Mouse (Mus musculus) cerebellum, adult 11 months (tissue): ENCODE results near the gene Uck1.
"Not testable (repeated sequence)": the region's sequence is repeated elsewhere in the genome, so short reads cannot be mapped to it uniquely, and the experiment has no call there.

Experiments used
- DNase-seq: peaks from one replicate; pipeline ENCODE4 v3.0.0; 2022

Uck1 gene

GRCm38 (mm10) chr2:32259657-32260417, at the start of gene Uck1:
Gene Uck1 (minus strand): TSS chr2:32260159.
- peak; percentile 90 for DNase-seq

- no peak for DNase-seq
These were observed 49.1 kb upstream of the Uck1 start for GRCm38 (mm10) chr2:32308870-32309568.

GRCm38 (mm10) chr2:32307941-32308760, 48.2 kb upstream of the Uck1 start:
- DNase-seq: peak; percentile 74

GRCm38 (mm10) chr2:32307247-32307798, 47.4 kb upstream of the Uck1 start:
- DNase-seq: no peak

- no peak for DNase-seq
These were observed 46.2 kb upstream of the Uck1 start for GRCm38 (mm10) chr2:32306176-32306575.

GRCm38 (mm10) chr2:32305668-32306067, 45.7 kb upstream of the Uck1 start:
- no peak for DNase-seq

- DNase-seq: peak; percentile 77
These were observed 44.3 kb upstream of the Uck1 start for GRCm38 (mm10) chr2:32304145-32304832.

GRCm38 (mm10) chr2:32302952-32303351, 43.0 kb upstream of the Uck1 start:
- no peak for DNase-seq

GRCm38 (mm10) chr2:32299469-32299868, 39.5 kb upstream of the Uck1 start:
- DNase-seq: no peak

GRCm38 (mm10) chr2:32295842-32296241, 35.9 kb upstream of the Uck1 start:
- not testable (repeated sequence) for DNase-seq

- no peak for DNase-seq
These were observed 35.3 kb upstream of the Uck1 start for GRCm38 (mm10) chr2:32295285-32295684.

- peak; percentile 54 for DNase-seq
These were observed 34.4 kb upstream of the Uck1 start for GRCm38 (mm10) chr2:32294348-32294747.

- DNase-seq: no peak
These were observed 29.6 kb upstream of the Uck1 start for GRCm38 (mm10) chr2:32289578-32289977.

- DNase-seq: peak; percentile 53
These were observed 28.5 kb upstream of the Uck1 start for GRCm38 (mm10) chr2:32288371-32288931.

GRCm38 (mm10) chr2:32287923-32288367, 28.0 kb upstream of the Uck1 start, which contains the start of gene Swi5:
Gene Swi5 (minus strand): TSS chr2:32288075.
- peak; percentile 99 for DNase-seq

GRCm38 (mm10) chr2:32287334-32287840, 27.4 kb upstream of the Uck1 start, which contains the start of gene Golga2:
Gene Golga2 (plus strand): TSS chr2:32287384.
- DNase-seq: no peak

GRCm38 (mm10) chr2:32283986-32284385, 24.0 kb upstream of the Uck1 start:
- DNase-seq: no peak

GRCm38 (mm10) chr2:32282727-32283126, 22.8 kb upstream of the Uck1 start:
- DNase-seq: peak; percentile 44

- DNase-seq: no peak
These were observed 22.3 kb upstream of the Uck1 start for GRCm38 (mm10) chr2:32282289-32282688.

GRCm38 (mm10) chr2:32275823-32276222, 15.9 kb upstream of the Uck1 start:
- no peak for DNase-seq

- no peak for DNase-seq
These were observed 676 bp upstream of the Uck1 start for GRCm38 (mm10) chr2:32260635-32261034.
